Mouse (Mus musculus): ENCODE results near the gene Dlk1. TPM values are rescaled to one million over a fixed set of nuclear protein-coding genes. Genes with fewer than 3 reads are reported as not detected.

Gene Dlk1
- total RNA-seq (2021), result 10 to 100 TPM in 1 of 2 experiments, 1 to 10 TPM in 1; 10.0 to 12.9 TPM
- long read RNA-seq, result 0 reads

DNA sequence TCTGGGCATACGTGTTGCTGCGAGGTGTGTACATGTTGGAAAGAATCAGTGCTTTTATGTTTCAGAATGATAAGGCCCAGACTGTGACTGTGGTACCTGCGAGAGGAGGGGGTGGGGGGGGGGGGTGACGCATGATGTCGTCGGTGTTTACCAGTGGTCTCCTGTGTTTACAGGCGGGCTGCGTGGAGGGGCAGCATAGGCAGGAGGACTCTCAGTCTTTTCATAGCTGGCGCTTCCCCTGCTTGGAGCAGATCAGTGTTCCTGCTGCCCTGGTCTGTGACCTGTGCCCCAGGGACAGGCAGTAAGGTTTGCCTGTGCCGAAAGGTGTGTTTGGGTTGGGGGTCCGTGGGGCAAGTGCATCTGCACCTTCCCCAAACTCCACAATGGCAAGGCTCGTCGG is at the start of gene Dlk1:
Dlk1 (plus strand) TSS at position 232 of the 400 bp plus-strand sequence.
- no peak for DNase-seq (ENCODE audit: low spot score in 2 of 2)

DNA sequence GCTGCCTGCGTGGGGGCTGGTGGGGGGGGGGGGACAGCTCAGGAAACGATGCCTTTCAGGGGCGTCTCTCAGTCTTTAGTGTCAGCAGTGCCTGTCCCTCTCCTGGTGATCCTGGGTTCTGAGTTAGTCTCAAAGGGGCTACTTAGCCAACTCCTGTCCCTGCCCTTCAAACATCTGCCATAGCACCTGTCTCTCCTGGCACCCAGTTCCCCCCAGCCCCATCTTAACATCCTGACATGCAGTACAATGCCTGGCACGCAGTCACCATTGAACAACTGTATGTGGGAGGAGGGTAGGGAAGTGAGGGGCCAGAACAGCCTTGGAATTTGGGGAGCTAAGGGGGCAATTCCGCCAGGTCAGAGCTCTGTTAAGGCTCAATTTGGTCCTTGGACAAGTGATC is 49.7 kb upstream of the Dlk1 start:
- DNase-seq (ENCODE audit: low spot score in 2 of 2), result no peak

DNA sequence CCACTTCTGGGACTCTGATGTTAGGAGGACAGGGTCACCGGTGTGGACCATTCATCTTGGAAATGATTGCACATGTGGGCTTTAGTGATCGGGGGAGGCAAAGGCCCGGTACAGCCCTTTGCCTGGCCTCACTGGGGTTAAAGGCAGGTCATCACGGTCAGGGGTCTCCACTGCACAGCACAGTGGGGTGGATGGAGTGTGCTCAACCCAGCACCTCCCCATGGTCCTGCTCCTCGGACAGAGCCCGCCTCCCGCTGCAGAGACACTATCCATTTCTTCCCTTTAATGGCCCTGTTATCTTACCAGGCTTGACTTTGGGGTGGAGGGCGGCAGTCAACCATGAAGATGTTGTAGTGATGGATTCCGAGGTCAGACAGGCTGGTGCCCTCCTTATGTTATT is 48.9 kb upstream of the Dlk1 start:
- no peak for DNase-seq (ENCODE audit: low spot score in 2 of 2)

DNA sequence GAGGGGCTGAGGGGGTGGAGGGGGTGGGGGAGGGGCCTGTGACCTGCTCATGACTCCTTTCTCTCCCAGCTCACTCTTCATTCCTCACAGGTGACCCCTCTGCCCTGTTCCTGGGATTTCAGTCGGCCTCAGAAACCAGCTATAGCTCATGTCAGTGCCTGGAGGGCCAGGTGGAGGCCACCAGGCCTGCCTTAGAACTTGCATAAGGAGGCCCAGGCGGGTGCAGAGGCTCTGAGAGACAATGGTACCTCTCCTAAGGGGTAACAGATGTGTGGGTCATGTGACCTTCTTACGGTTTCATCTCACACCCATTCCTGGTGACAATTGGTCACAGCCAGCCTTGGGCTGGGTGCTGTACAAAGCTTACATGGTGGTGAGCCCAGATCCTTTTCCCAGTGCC is 46.6 kb upstream of the Dlk1 start:
- DNase-seq (ENCODE audit: low spot score in 2 of 2), result no peak

DNA sequence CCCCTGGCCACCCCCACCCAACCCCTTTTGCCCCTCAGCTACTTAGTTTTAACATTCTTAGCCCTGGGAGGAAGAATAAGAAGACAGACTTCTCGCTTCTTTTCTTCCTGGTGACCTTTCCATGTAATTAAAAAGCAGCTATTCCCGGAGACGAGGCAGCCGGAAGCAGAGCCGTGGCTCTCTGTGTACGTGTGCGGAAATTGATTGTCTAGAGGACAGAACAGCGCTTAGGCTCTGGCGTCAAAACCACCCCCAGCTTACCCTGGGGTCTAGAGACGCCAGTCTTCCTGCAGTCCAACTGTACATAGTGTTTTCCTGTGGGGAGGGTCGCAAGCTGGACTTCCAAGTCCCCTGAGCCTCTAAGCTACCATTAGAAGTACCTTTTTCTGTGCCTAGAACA is 41.9 kb upstream of the Dlk1 start:
- DNase-seq (ENCODE audit: low spot score in 2 of 2), result no peak

DNA sequence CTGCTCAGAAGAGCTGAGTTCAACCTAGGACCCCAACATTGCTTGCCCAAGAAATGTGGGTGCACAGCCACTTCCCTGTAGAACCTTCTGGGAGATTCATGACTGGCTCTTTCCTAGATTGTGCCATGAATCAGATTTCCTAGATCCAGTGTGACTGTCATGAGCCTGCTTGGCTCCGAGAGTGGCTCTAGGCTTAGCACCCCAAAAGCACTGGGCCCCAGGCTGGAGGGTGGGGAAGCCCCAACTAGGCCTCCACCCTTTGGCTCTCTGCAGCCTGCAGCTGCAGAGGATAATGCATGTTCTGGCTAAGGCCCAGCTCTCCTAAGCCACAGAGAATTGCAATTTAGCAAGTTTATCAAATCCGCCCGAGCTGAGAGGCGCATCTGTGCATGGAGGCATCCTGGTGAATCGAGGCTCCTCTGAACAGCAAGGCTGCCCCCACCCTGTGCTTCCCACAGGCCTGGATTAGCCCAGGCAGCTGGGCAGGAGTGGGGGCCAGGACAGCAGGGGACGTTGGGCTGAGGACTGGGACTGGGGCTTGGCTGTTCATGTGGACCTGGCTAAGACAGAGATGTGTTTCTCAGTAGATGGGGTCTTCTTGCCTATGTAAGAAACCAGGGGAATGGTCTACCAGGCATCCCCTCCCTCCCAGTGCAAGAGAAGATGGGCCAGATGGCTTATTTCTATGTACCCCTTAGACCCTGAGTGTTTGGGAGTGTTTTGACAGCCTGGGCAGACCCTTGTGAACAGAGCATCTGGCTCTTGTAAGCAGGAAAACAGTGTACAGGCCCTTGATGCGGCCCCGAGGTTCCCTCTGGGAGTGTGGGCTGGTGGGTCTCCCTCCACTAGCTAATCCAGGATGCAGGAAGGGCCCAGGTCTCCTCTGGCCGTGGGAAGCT is 41.2 kb upstream of the Dlk1 start:
- no peak for DNase-seq (ENCODE audit: low spot score in 2 of 2)

DNA sequence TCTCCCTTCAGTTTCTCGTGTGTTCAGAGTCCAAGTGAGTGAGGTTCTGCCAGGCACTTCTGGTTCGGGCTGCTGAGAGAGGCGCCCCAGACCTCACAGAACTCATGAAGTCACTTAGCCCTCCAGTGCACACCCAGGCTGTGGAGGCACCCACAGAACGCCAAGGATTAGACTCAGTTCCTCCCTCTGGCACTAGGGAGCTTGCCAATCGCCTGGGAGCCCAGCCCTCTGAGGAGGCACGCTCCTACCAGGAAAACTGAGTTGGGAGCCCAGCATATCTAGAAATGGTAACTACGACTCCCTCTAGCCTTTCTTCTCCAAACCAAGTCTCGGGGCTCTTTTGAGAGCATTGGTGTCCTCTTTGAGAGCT is 40.6 kb upstream of the Dlk1 start:
- DNase-seq (ENCODE audit: low spot score in 2 of 2), result no peak

DNA sequence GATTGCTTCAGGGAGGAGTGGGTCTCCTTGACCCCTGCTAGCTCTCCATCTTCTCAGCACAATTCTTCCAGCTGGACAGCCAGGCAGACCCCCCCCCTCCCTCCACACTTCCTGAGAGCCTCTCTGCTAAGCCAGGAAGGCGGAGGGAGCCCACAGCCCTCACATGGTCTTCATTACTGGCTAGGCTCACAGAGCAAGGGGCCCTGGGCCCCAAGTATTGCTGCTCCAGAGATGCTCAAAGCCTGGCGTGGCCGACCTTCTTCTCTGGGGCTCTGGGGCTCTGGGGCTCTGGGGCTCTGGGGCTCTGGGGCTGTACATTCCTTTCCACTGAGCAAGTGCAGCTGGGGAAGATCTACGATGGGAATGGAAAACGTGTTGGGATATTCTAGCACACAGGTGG is 39.9 kb upstream of the Dlk1 start:
- DNase-seq (ENCODE audit: low spot score in 2 of 2), result no peak

DNA sequence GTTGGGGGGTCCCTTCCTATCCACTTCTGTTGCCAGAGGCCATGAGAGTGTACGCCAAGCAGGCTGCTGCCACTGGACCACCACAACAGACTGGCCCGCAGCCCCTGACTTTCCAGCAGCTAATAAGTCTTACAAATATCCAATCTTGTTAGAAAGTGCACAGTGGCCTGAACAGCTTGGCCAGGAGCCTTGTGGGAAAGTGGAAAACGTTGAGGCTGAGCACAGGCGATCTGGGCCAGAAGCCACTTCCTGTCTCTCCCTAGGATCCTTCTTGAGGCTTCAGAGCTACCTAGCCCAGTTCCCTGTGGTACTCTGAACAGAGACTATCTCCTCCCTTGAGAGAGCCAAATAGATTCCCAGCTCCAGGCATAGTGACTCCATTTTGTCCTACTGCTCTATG is 39.3 kb upstream of the Dlk1 start:
- DNase-seq (ENCODE audit: low spot score in 2 of 2), result no peak

DNA sequence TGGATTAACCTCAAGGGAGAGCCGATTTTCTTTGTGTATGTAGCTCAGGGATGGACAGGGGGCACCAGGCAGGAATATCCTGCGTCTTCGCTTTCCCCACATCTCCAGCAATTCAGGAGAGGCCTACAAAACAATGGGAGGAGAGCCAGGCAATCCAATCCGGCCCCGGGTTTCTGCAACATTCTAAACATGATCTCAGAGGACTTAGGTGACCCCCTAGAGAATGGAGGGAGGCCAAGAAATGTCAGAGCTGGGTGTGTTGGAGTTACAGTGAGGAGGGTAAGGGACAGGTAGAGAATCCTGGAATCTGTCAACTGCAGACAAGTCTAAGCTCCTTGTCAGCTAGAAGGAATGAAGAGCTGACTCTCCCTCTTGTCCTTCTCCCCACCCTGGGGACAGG is 35.9 kb upstream of the Dlk1 start:
- DNase-seq (ENCODE audit: low spot score in 2 of 2), result no peak

DNA sequence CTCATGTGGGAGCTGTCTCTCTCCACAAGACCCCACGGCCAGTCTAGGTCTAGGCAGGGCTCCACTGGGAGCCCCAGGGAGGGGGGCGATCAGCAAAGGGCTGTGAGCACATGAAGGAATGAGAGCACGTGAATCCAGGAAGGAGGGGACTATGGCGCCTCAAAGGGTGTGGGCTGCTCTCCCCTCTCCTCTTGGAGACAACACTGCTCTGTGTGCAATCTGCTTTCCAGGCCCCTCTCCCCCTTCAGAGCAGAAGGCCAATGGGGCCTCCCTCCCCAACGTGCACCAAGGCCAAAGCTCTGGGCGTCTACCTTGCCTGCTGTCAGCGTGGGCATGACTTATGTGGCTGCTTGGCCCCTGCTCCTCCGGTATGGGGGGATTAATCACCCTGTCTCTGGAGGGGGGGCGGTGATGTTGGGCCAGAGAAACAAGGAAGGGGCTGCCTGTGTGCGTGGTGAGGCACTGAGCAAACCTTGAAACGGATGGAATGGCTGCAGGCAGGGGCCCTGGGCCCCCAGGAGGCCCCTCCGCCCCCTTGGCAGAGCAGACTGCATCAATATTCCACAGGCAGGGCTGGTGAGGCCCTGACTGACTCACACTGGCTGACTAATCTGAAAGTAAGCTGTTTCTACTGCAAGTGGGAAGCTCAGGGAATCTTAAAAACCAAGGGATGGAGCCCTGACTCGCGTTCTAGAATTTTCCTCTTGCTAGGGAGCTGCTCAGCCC is 35.0 kb upstream of the Dlk1 start:
- DNase-seq (ENCODE audit: low spot score in 2 of 2), result peak in 1 of 2 experiments; percentile 42

DNA sequence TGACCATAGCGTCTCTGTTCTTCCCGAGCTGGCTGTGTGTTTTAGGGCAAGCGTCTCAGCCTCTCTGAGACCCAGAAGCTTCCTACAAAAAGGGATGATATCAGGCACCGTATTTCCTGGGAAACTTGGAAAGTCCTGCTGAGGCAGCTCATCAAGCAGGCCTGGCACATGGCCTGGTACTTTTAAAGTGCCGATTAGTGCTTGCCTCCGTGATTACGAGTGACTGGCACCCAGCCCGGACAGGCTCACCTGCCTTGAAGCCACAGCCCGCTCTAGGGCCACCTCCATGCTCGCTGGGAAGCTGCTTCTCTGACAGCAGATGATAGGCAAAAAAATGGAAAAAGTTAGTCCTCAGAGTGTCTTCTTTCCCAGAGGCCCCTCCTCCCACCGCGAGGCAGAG is 32.6 kb upstream of the Dlk1 start:
- DNase-seq (ENCODE audit: low spot score in 2 of 2), result no peak

DNA sequence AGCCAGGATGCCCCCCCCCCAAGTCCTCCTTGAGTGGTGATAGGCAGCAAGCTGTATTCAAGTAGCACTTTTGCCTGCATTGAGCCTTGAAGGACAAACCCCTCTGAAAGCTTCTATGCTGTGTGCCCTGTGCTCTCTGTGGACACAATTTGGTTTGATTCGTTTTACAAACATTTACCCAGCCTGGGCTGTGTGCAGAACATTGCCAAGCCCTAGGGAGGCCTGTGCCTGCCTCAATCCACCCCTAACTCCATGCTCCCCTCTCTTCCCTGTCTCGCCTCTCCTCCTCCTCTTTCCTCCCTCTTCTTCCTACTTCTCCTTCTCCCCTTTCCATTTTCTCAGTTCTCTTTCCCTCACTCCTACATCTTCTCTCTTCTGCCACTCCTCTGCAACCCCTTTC is 29.5 kb upstream of the Dlk1 start:
- no peak for DNase-seq (ENCODE audit: low spot score in 2 of 2)

DNA sequence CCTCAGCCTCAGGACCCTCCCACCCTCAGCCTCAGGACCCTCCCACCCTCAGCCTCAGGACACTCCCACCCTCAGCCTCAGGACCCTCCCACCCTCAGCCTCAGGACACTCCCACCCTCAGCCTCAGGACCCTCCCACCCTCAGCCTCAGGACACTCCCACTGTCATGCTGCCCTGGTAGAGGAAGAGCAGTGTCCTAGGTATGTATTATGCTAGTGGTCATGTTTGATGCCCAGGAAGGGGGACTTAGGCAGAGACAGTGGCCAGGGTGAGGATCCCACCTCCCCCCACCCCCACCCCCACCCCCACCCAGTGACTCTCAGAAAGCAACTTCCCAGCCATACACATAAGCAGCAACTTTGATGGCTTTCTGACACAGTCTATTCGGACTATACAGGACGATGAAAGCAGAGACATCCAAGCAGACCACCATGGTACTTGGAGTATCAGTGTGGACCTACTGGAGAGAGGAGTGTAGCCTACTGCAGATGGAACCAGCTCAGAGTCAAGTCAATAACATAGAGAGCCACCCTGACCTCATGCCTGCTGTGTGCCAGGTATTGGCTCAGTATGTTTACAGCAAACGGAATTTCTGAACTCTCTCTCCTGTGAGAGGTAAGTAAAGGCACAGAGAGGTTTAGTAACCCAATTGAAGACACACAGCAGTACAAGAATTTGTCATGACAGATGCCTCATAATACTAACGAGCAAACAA is 28.8 kb upstream of the Dlk1 start:
- DNase-seq (ENCODE audit: low spot score in 2 of 2), result no peak

DNA sequence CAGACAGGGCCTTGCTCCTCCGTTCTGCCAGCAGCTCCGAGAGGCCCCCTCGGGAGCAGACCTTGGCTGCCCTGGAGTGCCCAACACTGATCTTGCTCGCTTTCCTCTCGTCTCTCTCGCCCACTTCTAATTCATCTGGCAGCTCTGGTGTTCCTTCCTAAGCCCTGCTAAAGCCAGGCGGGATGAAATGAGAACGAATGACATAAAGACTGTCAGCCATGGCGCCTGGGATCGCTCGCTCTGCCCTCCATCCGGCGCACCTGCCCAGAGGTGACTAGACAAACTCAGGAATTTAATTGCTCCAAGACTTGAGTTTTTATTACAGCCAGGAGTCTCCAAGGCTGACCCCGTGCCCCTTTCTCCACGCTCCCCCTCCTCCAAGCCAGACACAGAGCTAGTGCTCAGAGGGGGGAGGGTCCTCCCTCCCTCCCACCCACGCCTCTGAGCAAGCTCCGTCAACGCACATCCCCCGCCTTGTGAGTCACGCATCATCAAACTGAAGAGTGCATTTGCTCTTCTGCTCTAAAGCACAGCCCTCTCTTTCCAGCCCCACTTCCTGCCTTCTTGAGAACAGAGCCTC is 27.8 kb upstream of the Dlk1 start:
- peak in 1 of 2 experiments; percentile 50 for DNase-seq (ENCODE audit: low spot score in 2 of 2)

DNA sequence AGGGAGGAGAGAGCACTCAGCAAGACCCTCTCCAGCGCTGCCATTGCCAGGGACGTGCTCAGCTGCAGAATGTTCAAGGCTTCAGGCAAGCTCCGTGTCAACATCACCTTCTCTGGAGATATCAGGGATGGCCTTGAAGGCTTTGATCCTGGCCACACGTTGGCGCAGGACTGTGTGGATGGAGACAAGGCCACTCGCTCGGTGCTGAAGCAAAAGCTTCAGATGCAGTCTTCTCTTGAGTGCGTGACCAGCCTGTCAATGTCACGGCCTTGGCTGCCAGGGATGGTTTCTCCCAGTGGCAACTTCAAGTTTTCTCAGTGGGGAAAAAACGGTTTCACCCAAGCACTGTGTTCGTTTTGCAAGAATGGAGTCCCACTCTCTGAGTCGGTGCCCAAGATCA is 26.6 kb upstream of the Dlk1 start:
- no peak for DNase-seq (ENCODE audit: low spot score in 2 of 2)

DNA sequence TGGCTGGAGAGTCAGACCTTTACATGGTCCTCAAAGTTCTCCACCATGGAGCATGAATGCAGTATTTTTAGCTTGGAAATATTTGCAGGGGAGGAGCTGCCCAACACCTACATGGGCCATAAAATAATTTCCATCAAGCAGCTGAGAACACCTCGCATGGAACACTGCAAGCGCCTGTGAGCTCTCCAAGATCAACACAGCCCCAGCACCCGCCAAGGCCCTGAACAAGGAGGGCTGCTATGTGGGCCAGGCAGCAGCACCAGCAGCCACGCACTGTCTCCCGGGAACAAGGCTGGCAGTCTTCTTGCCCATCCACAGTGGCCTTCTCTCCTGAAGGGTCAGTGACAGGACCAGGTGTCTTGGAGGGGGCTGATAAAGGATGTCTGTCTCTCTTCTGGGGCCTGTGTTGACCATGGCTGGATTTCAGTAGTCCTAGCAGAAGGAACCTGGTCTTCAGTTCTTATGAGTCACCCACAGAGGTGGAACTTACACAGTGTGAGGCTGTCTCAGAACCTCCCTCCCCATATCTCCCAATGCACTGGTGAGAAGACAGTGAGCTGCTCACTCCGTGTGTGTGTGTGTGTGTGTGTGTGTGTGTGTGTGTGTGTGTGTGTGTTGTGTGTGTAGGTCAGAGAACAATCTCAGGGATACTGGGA is 20.0 kb upstream of the Dlk1 start:
- DNase-seq (ENCODE audit: low spot score in 2 of 2), result no peak

DNA sequence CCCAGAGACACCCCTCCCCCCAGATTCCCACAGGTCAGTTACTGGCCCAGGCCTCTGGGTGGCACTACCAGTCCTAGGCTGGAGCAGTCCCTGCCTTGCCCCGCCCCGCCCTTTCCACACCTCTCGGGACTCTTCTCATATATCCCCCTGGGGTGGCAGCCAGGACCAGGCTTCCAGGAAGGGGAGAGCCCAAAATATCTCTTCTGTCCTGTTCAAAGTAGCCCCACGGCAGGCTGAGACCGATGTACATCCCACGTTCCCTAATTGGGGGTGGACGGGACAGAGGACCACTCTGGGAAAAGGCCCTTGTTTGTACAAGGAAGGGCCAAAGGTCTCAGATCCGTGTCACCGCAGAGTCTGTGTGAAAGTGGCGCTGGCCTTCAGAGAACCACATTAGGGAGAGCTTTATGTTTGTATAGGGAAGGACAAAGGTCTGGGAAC is 16.2 kb upstream of the Dlk1 start:
- DNase-seq (ENCODE audit: low spot score in 2 of 2), result no peak

DNA sequence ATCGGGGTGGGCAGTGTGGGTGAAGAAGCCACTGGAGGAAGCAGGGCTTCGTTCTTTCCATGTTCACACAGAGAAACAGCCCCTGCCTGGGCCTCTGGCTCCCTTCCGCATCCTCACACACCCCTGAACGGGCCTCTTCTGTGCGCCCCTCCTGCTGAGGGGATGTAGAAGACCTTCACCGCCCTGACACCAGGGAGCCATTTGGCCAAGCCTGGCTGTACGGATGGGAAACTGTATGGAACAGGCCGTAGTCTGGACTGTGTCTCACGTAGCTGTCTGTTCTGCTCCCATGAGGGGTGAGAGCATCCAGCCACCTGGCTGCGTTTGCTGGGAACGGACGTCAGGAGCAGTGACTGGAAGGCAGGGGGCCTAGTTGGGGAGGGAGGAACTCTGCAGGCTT is 15.8 kb upstream of the Dlk1 start:
- no peak for DNase-seq (ENCODE audit: low spot score in 2 of 2)

DNA sequence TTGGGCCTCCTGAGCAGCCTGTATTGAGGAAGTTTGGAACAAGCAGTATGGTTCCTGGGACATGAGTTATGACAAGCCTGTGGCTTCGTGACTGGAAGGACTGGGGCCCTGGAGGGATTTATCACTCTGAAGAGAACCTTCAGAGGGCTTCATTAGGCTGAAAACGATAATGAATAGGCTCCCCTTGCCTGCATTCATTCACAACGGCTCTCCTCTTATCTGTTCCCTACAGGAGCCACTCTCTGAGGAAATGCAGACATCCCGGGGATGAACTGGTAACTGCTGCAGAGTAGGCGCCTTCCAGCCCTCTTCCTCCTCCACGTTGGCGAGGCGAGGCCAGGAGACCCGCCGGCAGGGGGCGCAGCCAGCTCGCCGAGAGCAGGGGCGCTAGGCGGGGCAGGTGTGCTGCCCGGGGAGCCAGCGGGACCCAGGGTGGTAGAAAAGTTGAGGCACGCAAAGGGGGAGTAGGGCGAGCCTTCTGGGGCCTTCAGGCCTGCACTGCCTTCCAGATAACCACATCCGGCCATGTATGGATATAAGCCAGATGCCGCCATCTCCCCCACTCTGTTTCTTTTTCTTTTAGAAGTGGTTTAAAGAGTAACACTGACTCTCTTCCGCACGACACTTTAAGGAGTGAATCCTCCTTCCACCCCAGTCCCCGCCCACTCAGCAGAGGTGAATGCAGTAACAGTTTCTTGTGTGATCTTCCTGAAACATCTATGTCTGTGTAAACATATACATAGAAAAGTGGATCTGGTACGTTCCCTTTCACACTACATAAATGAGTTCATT is 14.9 kb upstream of the Dlk1 start:
- DNase-seq (ENCODE audit: low spot score in 2 of 2), result peak; percentile 59 to 78

Data from layer of hippocampus, adult 18-20 months (tissue).